Mouse (Mus musculus) gastrocnemius, adult 18-20 months (tissue): ENCODE measurements around the gene Lim2. TPM values are rescaled to one million over a fixed set of nuclear protein-coding genes. Genes with fewer than 3 reads are reported as not detected.

Experiments used
- microRNA-seq: library from miRNA; unstranded; fragments of <30 nt; microRNA quantifications from one replicate; pipeline ENCODE4 v1.2.0, GENCODE M21; 2021
- total RNA-seq, 2 experiments: library from RNA; stranded (reverse); gene quantifications; 2 replicates each; pipeline ENCODE4 v1.2.3; 2021

The Lim2 gene
- total RNA-seq, 2 experiments from 2014 or later, result not detected

Small RNA genes within 50 kb of the gene (microRNA-seq; reads per million reads assigned to microRNA genes)
- not detected for gene Mir7051

Other genes with a start within 250 kb of the Lim2 start
- 1 to 10 TPM; 6.9 to 7.6 TPM for gene Zfp715, start 114.4 kb upstream of the Lim2 start, total RNA-seq
- not detected for gene Siglecf, start 76.3 kb upstream of the Lim2 start, total RNA-seq
- not detected for gene Siglecg, start 19.5 kb upstream of the Lim2 start, total RNA-seq
- not detected for gene Nkg7, start 9.4 kb downstream of the Lim2 start, total RNA-seq
- gene Cldnd2, start 13.1 kb downstream of the Lim2 start, total RNA-seq, result not detected
- gene Etfb, start 16.4 kb downstream of the Lim2 start, total RNA-seq, result 100 to 1,000 TPM; 282 to 331 TPM
- under 1 TPM; 0.28 to 0.84 TPM for gene Gm45233, start 16.5 kb downstream of the Lim2 start, total RNA-seq
- under 1 TPM; 0.85 to 0.87 TPM for gene Vsig10l, start 35.5 kb downstream of the Lim2 start, total RNA-seq
- under 1 TPM; 0.19 to 0.39 TPM for gene Iglon5, start 62.4 kb downstream of the Lim2 start, total RNA-seq
- gene 4931406B18Rik, start 78.3 kb downstream of the Lim2 start, total RNA-seq, result not detected
- 1 to 10 TPM in 1 of 2 experiments, under 1 TPM in 1; 1.00 to 1.2 TPM for gene Cd33, start 116.8 kb downstream of the Lim2 start, total RNA-seq
- gene Zfp658, start 134.6 kb downstream of the Lim2 start, total RNA-seq, result under 1 TPM; 0.55 to 0.59 TPM
- gene Zfp719, start 151.9 kb downstream of the Lim2 start, total RNA-seq, result 1 to 10 TPM; 3.4 to 3.9 TPM
- not detected for gene Zfp819, start 179.5 kb downstream of the Lim2 start, total RNA-seq
- not detected for gene Ceacam18, start 207.0 kb downstream of the Lim2 start, total RNA-seq
- under 1 TPM; 0.16 to 0.40 TPM for gene Siglece, start 232.5 kb downstream of the Lim2 start, total RNA-seq
- 1 to 10 TPM; 1.7 to 2.0 TPM for gene Ctu1, start 244.3 kb downstream of the Lim2 start, total RNA-seq